Mouse (Mus musculus): ENCODE data around the gene Cdc14a. TPM values are rescaled to one million over a fixed set of nuclear protein-coding genes. Genes with fewer than 3 reads are reported as not detected.

The Cdc14a gene
- polyA plus RNA-seq, 2 experiments = 1.3 to 1.8 TPM

GRCm38 (mm10) chr3:116232763-116233162 lies 191.1 kb downstream of the Cdc14a start:
- no peak overlapping the region for H3K27ac ChIP-seq

GRCm38 (mm10) chr3:116229336-116229735 lies 194.5 kb downstream of the Cdc14a start:
- no peak for DNase-seq (ENCODE audit: low read depth in 3 of 3, low spot score in 3 of 3)
- 55% methylated on average over 4 of the region's 4 CpGs for WGBS (ENCODE audit: insufficient replicate concordance)
- Histone ChIP-seq H3K9ac (replicated peaks) (no peak overlapping the region), H3K4me1 (replicated peaks; ENCODE audit: control insufficient read depth in 2 of 2, insufficient read depth in 2 of 2, low read length in 1 of 2) (no peaks in the 10 kb centered on the region), H3K27me3 (ENCODE audit: control insufficient read depth, insufficient read depth, low read length) (no peaks in the 10 kb centered on the region), H3K36me3 (replicated peaks; ENCODE audit: control insufficient read depth, insufficient read depth, low read depth) (no peaks in the 10 kb centered on the region), H3K27ac (no peak overlapping the region), H3K9me3 (ENCODE audit: control insufficient read depth, low read length) (no peaks in the 10 kb centered on the region), H3K4me3 (ENCODE audit: insufficient read depth in 1 of 2, low read depth in 2 of 2, low read length in 2 of 2) (no peak overlapping the region), H3K4me2 (ENCODE audit: low read depth) (no peak overlapping the region)
- no peak for ATAC-seq (ENCODE audit: insufficient read depth)
- TF ChIP-seq CTCF (IDR thresholded peaks at IDR 0.05; ENCODE audit: low read depth) = no peak
- TF ChIP-seq EP300 (IDR thresholded peaks at IDR 0.05; ENCODE audit: low read depth) = no peak

More at GRCm38 (mm10) chr3:116232763-116233162, 191.1 kb downstream of the Cdc14a start:
- no peaks in the 10 kb centered on the region for H3K9me3 ChIP-seq (ENCODE audit: control insufficient read depth, low read length)
- TF ChIP-seq CTCF (IDR thresholded peaks at IDR 0.05; ENCODE audit: low read depth) (no peak), EP300 (IDR thresholded peaks at IDR 0.05; ENCODE audit: low read depth) (no peak)
- 67% methylated on average over 5 of the region's 5 CpGs for WGBS (ENCODE audit: insufficient replicate concordance)
- H3K4me3 ChIP-seq (ENCODE audit: insufficient read depth in 1 of 2, low read depth in 2 of 2, low read length in 2 of 2) = no peak overlapping the region
- H3K4me2 ChIP-seq (ENCODE audit: low read depth) = no peak overlapping the region
- no peaks in the 10 kb centered on the region for H3K27me3 ChIP-seq (ENCODE audit: control insufficient read depth, insufficient read depth, low read length)
- DNase-seq (ENCODE audit: low read depth in 3 of 3, low spot score in 3 of 3) (no peak), ATAC-seq (ENCODE audit: insufficient read depth) (no peak)
- no peak overlapping the region for H3K9ac ChIP-seq (replicated peaks)
- H3K36me3 ChIP-seq (replicated peaks; ENCODE audit: control insufficient read depth, insufficient read depth, low read depth) = no peaks in the 10 kb centered on the region
- peaks cover 0 to 2% of the 10 kb centered on the region in 2 experiments; a peak in 1 of 4 replicates for H3K4me1 ChIP-seq (replicated peaks; ENCODE audit: control insufficient read depth in 2 of 2, insufficient read depth in 2 of 2, low read length in 1 of 2)

- Histone ChIP-seq H3K4me1 (replicated peaks; ENCODE audit: control insufficient read depth in 2 of 2, insufficient read depth in 2 of 2, low read length in 1 of 2) (no peaks in the 10 kb centered on the region), H3K9ac (replicated peaks) (no peak overlapping the region), H3K36me3 (replicated peaks; ENCODE audit: control insufficient read depth, insufficient read depth, low read depth) (no peaks in the 10 kb centered on the region), H3K27me3 (ENCODE audit: control insufficient read depth, insufficient read depth, low read length) (no peaks in the 10 kb centered on the region), H3K4me3 (ENCODE audit: insufficient read depth in 1 of 2, low read depth in 2 of 2, low read length in 2 of 2) (no peak overlapping the region), H3K9me3 (ENCODE audit: control insufficient read depth, low read length) (no peaks in the 10 kb centered on the region), H3K4me2 (ENCODE audit: low read depth) (no peak overlapping the region), H3K27ac (no peak overlapping the region)
- ATAC-seq (ENCODE audit: insufficient read depth) = no peak
- TF ChIP-seq EP300 (IDR thresholded peaks at IDR 0.05; ENCODE audit: low read depth) (no peak), CTCF (IDR thresholded peaks at IDR 0.05; ENCODE audit: low read depth) (no peak)
- 57% methylated on average over 11 of the region's 11 CpGs for WGBS (ENCODE audit: insufficient replicate concordance)
- DNase-seq (ENCODE audit: low read depth in 3 of 3, low spot score in 3 of 3) = no peak
Observed at GRCm38 (mm10) chr3:116228360-116229245, 195.2 kb downstream of the Cdc14a start.

GRCm38 (mm10) chr3:116227383-116227782 lies 196.4 kb downstream of the Cdc14a start:
- no peak for DNase-seq (ENCODE audit: low read depth in 3 of 3, low spot score in 3 of 3)
- H3K9ac ChIP-seq (replicated peaks) = no peak overlapping the region
- no peaks in the 10 kb centered on the region for H3K9me3 ChIP-seq (ENCODE audit: control insufficient read depth, low read length)
- no peak overlapping the region for H3K27ac ChIP-seq
- no peak overlapping the region for H3K4me2 ChIP-seq (ENCODE audit: low read depth)
- H3K36me3 ChIP-seq (replicated peaks; ENCODE audit: control insufficient read depth, insufficient read depth, low read depth) = no peaks in the 10 kb centered on the region
- no peaks in the 10 kb centered on the region for H3K27me3 ChIP-seq (ENCODE audit: control insufficient read depth, insufficient read depth, low read length)
- TF ChIP-seq CTCF (IDR thresholded peaks at IDR 0.05; ENCODE audit: low read depth) = no peak
- TF ChIP-seq EP300 (IDR thresholded peaks at IDR 0.05; ENCODE audit: low read depth) = no peak
- no peak for ATAC-seq (ENCODE audit: insufficient read depth)
- WGBS (ENCODE audit: insufficient replicate concordance) = 69% methylated on average over 5 of the region's 5 CpGs
- no peaks in the 10 kb centered on the region for H3K4me1 ChIP-seq (replicated peaks; ENCODE audit: control insufficient read depth in 2 of 2, insufficient read depth in 2 of 2, low read length in 1 of 2)
- H3K4me3 ChIP-seq (ENCODE audit: insufficient read depth in 1 of 2, low read depth in 2 of 2, low read length in 2 of 2) = no peak overlapping the region

- Histone ChIP-seq H3K27ac (no peak overlapping the region), H3K27me3 (ENCODE audit: control insufficient read depth, insufficient read depth, low read length) (no peaks in the 10 kb centered on the region), H3K4me2 (ENCODE audit: low read depth) (no peak overlapping the region), H3K36me3 (replicated peaks; ENCODE audit: control insufficient read depth, insufficient read depth, low read depth) (no peaks in the 10 kb centered on the region), H3K9ac (replicated peaks) (no peak overlapping the region), H3K4me3 (ENCODE audit: insufficient read depth in 1 of 2, low read depth in 2 of 2, low read length in 2 of 2) (no peak overlapping the region), H3K9me3 (ENCODE audit: control insufficient read depth, low read length) (no peaks in the 10 kb centered on the region), H3K4me1 (replicated peaks; ENCODE audit: control insufficient read depth in 2 of 2, insufficient read depth in 2 of 2, low read length in 1 of 2) (no peaks in the 10 kb centered on the region)
- no peak for TF ChIP-seq EP300 (IDR thresholded peaks at IDR 0.05; ENCODE audit: low read depth)
- TF ChIP-seq CTCF (IDR thresholded peaks at IDR 0.05; ENCODE audit: low read depth) = no peak
- DNase-seq (ENCODE audit: low read depth in 3 of 3, low spot score in 3 of 3) = no peak
- ATAC-seq (ENCODE audit: insufficient read depth) = no peak
- 51% methylated on average over 6 of the region's 6 CpGs for WGBS (ENCODE audit: insufficient replicate concordance)
Observed at GRCm38 (mm10) chr3:116226915-116227314, 196.9 kb downstream of the Cdc14a start.

Other genes starting within 250 kb of the Cdc14a start
- 0.06 and 0.08 TPM in 2 replicates for gene Gpr88, start 170.5 kb downstream of the Cdc14a start, polyA plus RNA-seq (2012; rRNA removed)
- 0.06 and 0.17 TPM in 2 replicates for gene Gpr88, start 170.5 kb downstream of the Cdc14a start, polyA plus RNA-seq (2014; fragmentation: Nextera tagmentation; extraction: Ambion mirVana)
- gene Rtca, start 84.2 kb upstream of the Cdc14a start, polyA plus RNA-seq (2012; rRNA removed) = 11.4 and 18.6 TPM in 2 replicates
- 27.3 TPM in 2 replicates for gene Rtca, start 84.2 kb upstream of the Cdc14a start, polyA plus RNA-seq (2014; fragmentation: Nextera tagmentation; extraction: Ambion mirVana)
- gene Dbt, start 89.0 kb upstream of the Cdc14a start, polyA plus RNA-seq (2012; rRNA removed) = 6.7 and 10.0 TPM in 2 replicates
- 5.8 and 6.0 TPM in 2 replicates for gene Dbt, start 89.0 kb upstream of the Cdc14a start, polyA plus RNA-seq (2014; fragmentation: Nextera tagmentation; extraction: Ambion mirVana)
- gene Lrrc39, start 138.9 kb upstream of the Cdc14a start, polyA plus RNA-seq (2012; rRNA removed) = 2.2 and 2.6 TPM in 2 replicates
- 3.1 TPM in 2 replicates for gene Lrrc39, start 138.9 kb upstream of the Cdc14a start, polyA plus RNA-seq (2014; fragmentation: Nextera tagmentation; extraction: Ambion mirVana)
- gene Sass6, start 170.9 kb upstream of the Cdc14a start, polyA plus RNA-seq (2012; rRNA removed) = 4.7 and 7.7 TPM in 2 replicates
- gene Sass6, start 170.9 kb upstream of the Cdc14a start, polyA plus RNA-seq (2014; fragmentation: Nextera tagmentation; extraction: Ambion mirVana) = 16.1 and 18.9 TPM in 2 replicates
- gene Trmt13, start 190.6 kb upstream of the Cdc14a start, polyA plus RNA-seq (2012; rRNA removed) = 3.7 and 7.3 TPM in 2 replicates
- 5.2 and 7.8 TPM in 2 replicates for gene Trmt13, start 190.6 kb upstream of the Cdc14a start, polyA plus RNA-seq (2014; fragmentation: Nextera tagmentation; extraction: Ambion mirVana)
- gene Mfsd14a, start 238.6 kb upstream of the Cdc14a start, polyA plus RNA-seq (2012; rRNA removed) = 12.3 and 15.5 TPM in 2 replicates
- gene Mfsd14a, start 238.6 kb upstream of the Cdc14a start, polyA plus RNA-seq (2014; fragmentation: Nextera tagmentation; extraction: Ambion mirVana) = 33.0 and 35.1 TPM in 2 replicates

Measured in liver, embryonic 14.5 days (tissue).